Mouse (Mus musculus): ENCODE results near the gene Pxylp1. TPM values are rescaled to one million over a fixed set of nuclear protein-coding genes. Genes with fewer than 3 reads are reported as not detected.

Pxylp1 gene
- total RNA-seq, 2 experiments from 2014 or later: 14.5 to 16.3 TPM

- no peak for DNase-seq (ENCODE audit: low spot score in 2 of 2)
These were observed 65.3 kb downstream of the Pxylp1 start for GRCm38 (mm10) chr9:96827002-96827785.

- no peak for DNase-seq (ENCODE audit: low spot score in 2 of 2)
These were observed 67.6 kb downstream of the Pxylp1 start for GRCm38 (mm10) chr9:96824857-96825256.

- DNase-seq (ENCODE audit: low spot score in 2 of 2): no peak
These were observed 68.4 kb downstream of the Pxylp1 start for GRCm38 (mm10) chr9:96824026-96824425.

GRCm38 (mm10) chr9:96823541-96823940 lies 68.9 kb downstream of the Pxylp1 start:
- no peak for DNase-seq (ENCODE audit: low spot score in 2 of 2)

GRCm38 (mm10) chr9:96823005-96823404 lies 69.5 kb downstream of the Pxylp1 start:
- DNase-seq (ENCODE audit: low spot score in 2 of 2): no peak

GRCm38 (mm10) chr9:96818822-96819481 lies 73.5 kb downstream of the Pxylp1 start:
- DNase-seq (ENCODE audit: low spot score in 2 of 2): no peak

- peak in 1 of 2 experiments; percentile 78 for DNase-seq (ENCODE audit: low spot score in 2 of 2)
These were observed 74.2 kb downstream of the Pxylp1 start for GRCm38 (mm10) chr9:96818128-96818821.

GRCm38 (mm10) chr9:96811996-96812395 lies 80.5 kb downstream of the Pxylp1 start:
- no peak for DNase-seq (ENCODE audit: low spot score in 2 of 2)

GRCm38 (mm10) chr9:96800131-96800825 lies 92.2 kb downstream of the Pxylp1 start:
- DNase-seq (ENCODE audit: low spot score in 2 of 2): no peak

GRCm38 (mm10) chr9:96797311-96797710 lies 95.2 kb downstream of the Pxylp1 start:
- DNase-seq (ENCODE audit: low spot score in 2 of 2): no peak

GRCm38 (mm10) chr9:96795399-96795928 lies 97.0 kb downstream of the Pxylp1 start:
- peak; percentile 50 to 51 for DNase-seq (ENCODE audit: low spot score in 2 of 2)

GRCm38 (mm10) chr9:96794601-96795000 lies 97.9 kb downstream of the Pxylp1 start:
- DNase-seq (ENCODE audit: low spot score in 2 of 2): no peak

GRCm38 (mm10) chr9:96792543-96792942 lies 99.9 kb downstream of the Pxylp1 start:
- no peak for DNase-seq (ENCODE audit: low spot score in 2 of 2)

- DNase-seq (ENCODE audit: low spot score in 2 of 2): no peak
These were observed 102.0 kb downstream of the Pxylp1 start for GRCm38 (mm10) chr9:96790389-96791007.

- DNase-seq (ENCODE audit: low spot score in 2 of 2): no peak
These were observed 102.6 kb downstream of the Pxylp1 start for GRCm38 (mm10) chr9:96789906-96790305.

- DNase-seq (ENCODE audit: low spot score in 2 of 2): no peak
These were observed 104.7 kb downstream of the Pxylp1 start for GRCm38 (mm10) chr9:96787797-96788196.

GRCm38 (mm10) chr9:96785871-96786342 lies 106.6 kb downstream of the Pxylp1 start:
- no peak for DNase-seq (ENCODE audit: low spot score in 2 of 2)

GRCm38 (mm10) chr9:96785187-96785586 lies 107.3 kb downstream of the Pxylp1 start:
- DNase-seq (ENCODE audit: low spot score in 2 of 2): no peak

- no peak for DNase-seq (ENCODE audit: low spot score in 2 of 2)
These were observed 108.8 kb downstream of the Pxylp1 start for GRCm38 (mm10) chr9:96783667-96784066.

GRCm38 (mm10) chr9:96783258-96783657 lies 109.2 kb downstream of the Pxylp1 start:
- no peak for DNase-seq (ENCODE audit: low spot score in 2 of 2)

All from layer of hippocampus, postnatal 14 days (tissue).